Mouse (Mus musculus) liver, postnatal 0 days (tissue): Measurements from ENCODE around the gene Ppp1r16b.

Experiments
- CTCF ChIP-seq: sonication (generic); IDR thresholded peaks from 2 replicates; pipeline ENCODE4 v1.5.1; 2016; ENCODE audit warnings: antibody characterized with exemption, low read depth
- EP300 ChIP-seq: IDR thresholded peaks from 2 replicates; pipeline ENCODE4 v1.6.1; 2016; ENCODE audit warnings: antibody characterized with exemption, low read depth, mild to moderate bottlenecking

- no peak for TF ChIP-seq CTCF
- TF ChIP-seq EP300, result no peak
These were observed 97.1 kb downstream of the Ppp1r16b start for GRCm38 (mm10) chr2:158762339-158762738.
